Mouse (Mus musculus): ENCODE data around the gene Fmnl1. TPM values are rescaled to one million over a fixed set of nuclear protein-coding genes. Genes with fewer than 3 reads are reported as not detected.
A peak's percentile ranks its signal among the peaks of the same experiment; 100 is the strongest.

The Fmnl1 gene
- polyA plus RNA-seq, 1 experiment, result 15.6 TPM

DNA sequence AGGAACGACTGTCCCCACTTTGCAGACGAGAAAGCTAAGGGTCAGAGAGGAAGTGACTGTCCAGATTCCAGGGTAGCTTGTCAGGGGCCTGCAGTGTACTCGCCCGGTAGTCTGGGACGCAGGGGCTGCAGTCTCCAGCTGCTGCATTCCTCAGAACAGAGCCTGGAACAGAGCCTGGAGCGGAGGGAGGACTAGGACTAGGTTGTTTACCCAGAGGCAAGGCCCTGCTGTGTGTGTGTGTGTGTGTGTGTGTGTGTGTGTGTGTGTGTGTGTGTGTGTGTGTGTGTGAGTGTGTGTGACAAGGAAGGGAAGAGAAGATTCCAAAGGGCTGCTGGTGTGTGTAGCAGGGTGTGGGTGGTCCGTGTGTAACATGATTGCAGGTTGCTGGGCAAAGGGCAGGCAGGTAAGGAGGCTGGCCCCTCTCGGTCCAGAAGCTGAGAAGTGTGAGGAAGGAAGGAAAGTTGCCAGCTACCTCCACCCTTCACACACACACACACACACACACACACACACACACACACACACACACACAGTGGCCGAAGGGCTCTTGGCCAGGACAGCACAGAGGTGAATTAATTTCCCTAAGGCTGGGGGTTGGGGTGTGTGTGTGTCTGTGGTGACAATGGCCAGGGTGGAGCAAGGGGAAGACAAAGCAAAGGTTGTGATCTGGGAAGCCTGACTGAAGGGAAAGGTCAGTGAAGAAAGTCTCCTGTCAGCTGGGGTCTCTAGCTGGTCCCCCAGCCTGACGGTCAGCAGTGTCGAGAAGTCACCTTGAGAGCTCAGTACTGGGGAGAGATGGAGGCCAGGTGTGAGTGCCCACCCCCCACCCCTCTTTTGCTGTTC lies 29.6 kb upstream of the Fmnl1 start:
- Histone ChIP-seq H3K36me3 (ENCODE audit: control insufficient read depth, insufficient read depth) (peaks cover 5% of the 10 kb centered on the region), H3ac (ENCODE audit: control insufficient read depth, insufficient read length) (no peak overlapping the region), H3K27me3 (ENCODE audit: control insufficient read depth, insufficient read depth, insufficient read length) (no peaks in the 10 kb centered on the region), H3K79me2 (ENCODE audit: control insufficient read depth, insufficient read depth) (no peaks in the 10 kb centered on the region), H3K4me3 (no peak overlapping the region), H3K4me2 (ENCODE audit: low read depth) (peak overlapping the region; percentile 80)
- TF ChIP-seq TCF3 (IDR thresholded peaks at IDR 0.05; ENCODE audit: insufficient read length, low read depth), result no peak
- no peak for TF ChIP-seq CEBPB (IDR thresholded peaks at IDR 0.05; ENCODE audit: insufficient read depth, poor library complexity, severe bottlenecking)
- TF ChIP-seq POLR2A (IDR thresholded peaks at IDR 0.05; ENCODE audit: insufficient read length, low read depth), result no peak
- peak in 1 of 3 experiments; percentile 15 for TF ChIP-seq MYOD1 (IDR thresholded peaks at IDR 0.05; ENCODE audit: control insufficient read depth in 1 of 3, insufficient read length in 2 of 3, low read depth in 2 of 3)
- TF ChIP-seq E2F4 (IDR thresholded peaks at IDR 0.05; ENCODE audit: insufficient read depth), result no peak
- no peak for TF ChIP-seq TCF12 (IDR thresholded peaks at IDR 0.05; ENCODE audit: insufficient read depth, poor library complexity, severe bottlenecking)
- peak in 1 of 3 experiments; percentile 56 for TF ChIP-seq MYOG (IDR thresholded peaks at IDR 0.05; ENCODE audit: control insufficient read depth in 1 of 3, insufficient read depth in 1 of 3, insufficient read length in 2 of 3, low read depth in 2 of 3)
- TF ChIP-seq USF1 (IDR thresholded peaks at IDR 0.05; ENCODE audit: low read depth), result no peak

GRCm38 (mm10) chr11:103141944-103142255 lies 29.0 kb upstream of the Fmnl1 start:
- Histone ChIP-seq H3K27me3 (ENCODE audit: control insufficient read depth, insufficient read depth, insufficient read length) (no peaks in the 10 kb centered on the region), H3K4me2 (ENCODE audit: low read depth) (peak overlapping the region; percentile 80), H3K4me3 (peak overlapping the region; percentile 23)

DNA sequence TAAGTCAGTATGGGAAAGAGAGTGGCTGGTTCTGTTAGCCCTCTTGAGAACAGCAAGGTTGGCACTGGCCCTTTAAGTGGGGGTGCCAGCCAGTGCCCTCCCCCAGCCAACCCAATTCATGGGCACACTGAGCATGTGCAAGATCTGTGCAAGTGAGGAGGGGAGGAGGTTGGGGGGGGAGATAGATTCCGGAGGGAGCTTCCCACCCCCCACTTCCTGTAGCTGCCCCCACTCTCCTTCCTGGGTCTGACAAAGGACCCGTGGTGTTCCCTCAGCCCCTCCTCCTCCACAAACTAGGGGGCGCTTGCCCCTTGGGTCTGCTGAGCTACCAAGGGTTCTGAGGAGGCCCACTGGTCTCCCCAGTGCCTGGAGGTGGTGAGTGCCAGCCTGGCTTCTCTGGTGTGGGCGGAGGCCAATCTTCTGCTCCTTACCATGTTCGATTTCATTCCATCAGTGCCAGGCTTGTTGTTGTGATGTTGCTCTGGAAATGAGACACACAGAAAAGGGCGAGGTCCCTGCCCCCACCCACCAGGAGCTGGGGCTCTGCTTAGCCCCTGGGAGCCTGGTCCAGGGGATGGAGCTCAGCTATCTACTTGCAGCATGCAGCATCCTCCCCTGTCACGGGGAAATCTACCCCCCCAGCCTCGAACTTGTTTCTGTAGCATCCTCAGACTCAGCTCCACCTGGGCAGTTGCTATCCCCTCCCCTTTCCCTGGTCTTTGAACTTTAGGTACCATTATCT lies 28.3 kb upstream of the Fmnl1 start:
- no peak overlapping the region for H3ac ChIP-seq (ENCODE audit: control insufficient read depth, insufficient read length)
- H3K4me3 ChIP-seq, result peak overlapping the region; percentile 23
- no peaks in the 10 kb centered on the region for H3K27me3 ChIP-seq (ENCODE audit: control insufficient read depth, insufficient read depth, insufficient read length)
- peaks cover 5% of the 10 kb centered on the region for H3K36me3 ChIP-seq (ENCODE audit: control insufficient read depth, insufficient read depth)
- TF ChIP-seq USF1 (IDR thresholded peaks at IDR 0.05; ENCODE audit: low read depth) (no peak), POLR2AphosphoS2 (IDR thresholded peaks at IDR 0.05; ENCODE audit: insufficient read length, low read depth) (no peak), POLR2A (IDR thresholded peaks at IDR 0.05; ENCODE audit: insufficient read length, low read depth) (peak; percentile 20)
- peak overlapping the region; percentile 80 for H3K4me2 ChIP-seq (ENCODE audit: low read depth)
- H3K79me2 ChIP-seq (ENCODE audit: control insufficient read depth, insufficient read depth), result no peaks in the 10 kb centered on the region

More at GRCm38 (mm10) chr11:103141944-103142255, 29.0 kb upstream of the Fmnl1 start:
- H3ac ChIP-seq (ENCODE audit: control insufficient read depth, insufficient read length), result no peak overlapping the region
- H3K79me2 ChIP-seq (ENCODE audit: control insufficient read depth, insufficient read depth), result no peaks in the 10 kb centered on the region
- peaks cover 5% of the 10 kb centered on the region for H3K36me3 ChIP-seq (ENCODE audit: control insufficient read depth, insufficient read depth)
- TF ChIP-seq USF1 (IDR thresholded peaks at IDR 0.05; ENCODE audit: low read depth), result no peak
- no peak for TF ChIP-seq TCF12 (IDR thresholded peaks at IDR 0.05; ENCODE audit: insufficient read depth, poor library complexity, severe bottlenecking)
- no peak for TF ChIP-seq POLR2AphosphoS2 (IDR thresholded peaks at IDR 0.05; ENCODE audit: insufficient read length, low read depth)
- TF ChIP-seq REST (IDR thresholded peaks at IDR 0.05; ENCODE audit: insufficient read depth, insufficient read length), result no peak
- no peak for TF ChIP-seq CEBPB (IDR thresholded peaks at IDR 0.05; ENCODE audit: insufficient read depth, poor library complexity, severe bottlenecking)
- no peak for TF ChIP-seq MYOD1 (IDR thresholded peaks at IDR 0.05; ENCODE audit: control insufficient read depth in 1 of 3, insufficient read length in 2 of 3, low read depth in 2 of 3)
- no peak for TF ChIP-seq POLR2A (IDR thresholded peaks at IDR 0.05; ENCODE audit: insufficient read length, low read depth)
- no peak for TF ChIP-seq TCF3 (IDR thresholded peaks at IDR 0.05; ENCODE audit: insufficient read length, low read depth)
- TF ChIP-seq MYOG (IDR thresholded peaks at IDR 0.05; ENCODE audit: control insufficient read depth in 1 of 3, insufficient read depth in 1 of 3, insufficient read length in 2 of 3, low read depth in 2 of 3), result no peak
- no peak for TF ChIP-seq MAX (IDR thresholded peaks at IDR 0.05; ENCODE audit: low read depth)

- TF ChIP-seq REST (IDR thresholded peaks at IDR 0.05; ENCODE audit: insufficient read depth, insufficient read length) (no peak), E2F4 (IDR thresholded peaks at IDR 0.05; ENCODE audit: insufficient read depth) (no peak), POLR2A (IDR thresholded peaks at IDR 0.05; ENCODE audit: insufficient read length, low read depth) (no peak), MAX (IDR thresholded peaks at IDR 0.05; ENCODE audit: low read depth) (no peak), MYOD1 (IDR thresholded peaks at IDR 0.05; ENCODE audit: control insufficient read depth in 1 of 3, insufficient read length in 2 of 3, low read depth in 2 of 3) (peak; percentile 14 to 97 (median 97)), TCF12 (IDR thresholded peaks at IDR 0.05; ENCODE audit: insufficient read depth, poor library complexity, severe bottlenecking) (peak; percentile 92), MYOG (IDR thresholded peaks at IDR 0.05; ENCODE audit: control insufficient read depth in 1 of 3, insufficient read depth in 1 of 3, insufficient read length in 2 of 3, low read depth in 2 of 3) (peak; percentile 74 to 99 (median 98)), SRF (IDR thresholded peaks at IDR 0.05; ENCODE audit: control insufficient read depth, insufficient read length, low read depth) (no peak), TCF3 (IDR thresholded peaks at IDR 0.05; ENCODE audit: insufficient read length, low read depth) (peak; percentile 90), USF1 (IDR thresholded peaks at IDR 0.05; ENCODE audit: low read depth) (no peak), CEBPB (IDR thresholded peaks at IDR 0.05; ENCODE audit: insufficient read depth, poor library complexity, severe bottlenecking) (peak; percentile 38; the same call in 1 of the 2 replicates), POLR2AphosphoS2 (IDR thresholded peaks at IDR 0.05; ENCODE audit: insufficient read length, low read depth) (no peak)
- Histone ChIP-seq H3K27me3 (ENCODE audit: control insufficient read depth, insufficient read depth, insufficient read length) (no peaks in the 10 kb centered on the region), H3K4me2 (ENCODE audit: low read depth) (peak overlapping the region; percentile 66), H3K4me3 (no peak overlapping the region), H3K36me3 (ENCODE audit: control insufficient read depth, insufficient read depth) (peaks cover under 1% of the 10 kb centered on the region), H3ac (ENCODE audit: control insufficient read depth, insufficient read length) (no peak overlapping the region), H3K79me2 (ENCODE audit: control insufficient read depth, insufficient read depth) (no peaks in the 10 kb centered on the region)
These were observed 26.3 kb upstream of the Fmnl1 start for GRCm38 (mm10) chr11:103144309-103145285.

All from myocyte (in vitro differentiated cells).